Mouse (Mus musculus) brain, embryonic 14.5 days (tissue): Measurements from ENCODE around the gene Rnf220.

ENCODE experiments used
- CTCF ChIP-seq: fragments of 200-500 bp; IDR thresholded peaks from 2 replicates; pipeline ENCODE4 v1.5.1; 2012; ENCODE audit warnings: inconsistent platforms, mild to moderate bottlenecking, moderate library complexity, borderline replicate concordance; ENCODE audit not compliant: insufficient read depth, insufficient read length; ENCODE audit errors: extremely low read depth
- POLR2A ChIP-seq: fragments of 200-500 bp; IDR thresholded peaks from 2 replicates; pipeline ENCODE4 v1.6.1; 2012; ENCODE audit warnings: mild to moderate bottlenecking, inconsistent platforms, borderline replicate concordance; ENCODE audit not compliant: poor library complexity, insufficient read depth, insufficient read length, severe bottlenecking; ENCODE audit errors: extremely low read depth

DNA sequence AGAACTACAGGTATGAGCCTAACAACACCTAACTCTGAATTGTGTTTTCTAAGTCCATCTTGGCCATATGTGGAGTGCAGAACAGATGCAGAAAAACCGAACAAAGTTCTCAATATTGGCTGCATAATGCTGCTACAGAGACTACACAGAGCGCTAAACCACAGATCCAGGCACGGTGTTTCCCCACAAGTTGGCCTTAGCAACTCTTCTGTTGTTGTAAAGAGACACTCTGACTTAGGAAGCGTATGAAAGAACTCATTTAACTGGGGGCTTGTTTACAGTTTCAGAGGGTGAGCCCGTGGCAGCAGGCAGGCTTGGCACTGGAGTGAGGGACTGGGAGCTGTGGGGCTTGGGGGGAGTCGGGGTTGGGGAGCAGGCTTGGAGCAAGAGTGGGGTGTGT is 142.2 kb downstream of the Rnf220 start:
- TF ChIP-seq CTCF = no peak
- TF ChIP-seq POLR2A = no peak
